Mouse (Mus musculus): ENCODE data around the gene Tmem217. TPM values are rescaled to one million over a fixed set of nuclear protein-coding genes. Genes with fewer than 3 reads are reported as not detected.

Gene Tmem217
- polyA plus RNA-seq, 1 experiment: not detected

GRCm38 (mm10) chr17:29496211-29497070 is 55.7 kb downstream of the Tmem217 start:
- DNase-seq (ENCODE audit: low read depth in 1 of 2, low spot score in 2 of 2): no peak
- H3K4me1 ChIP-seq (ENCODE audit: control insufficient read depth, insufficient read depth, insufficient read length): peaks cover 26% of the 10 kb centered on the region
- no peak for TF ChIP-seq CTCF (IDR thresholded peaks at IDR 0.05; ENCODE audit: extremely low read depth, insufficient read depth, insufficient read length, insufficient replicate concordance)
- no peak for TF ChIP-seq POLR2A (IDR thresholded peaks at IDR 0.05; ENCODE audit: low read depth, low read length)
- no peak overlapping the region for H3K4me3 ChIP-seq (ENCODE audit: extremely low read depth, insufficient read depth, insufficient read length)
- peaks cover 16% of the 10 kb centered on the region for H3K36me3 ChIP-seq (ENCODE audit: control insufficient read depth, insufficient read depth, low read length)
- no peaks in the 10 kb centered on the region for H3K27me3 ChIP-seq (ENCODE audit: control insufficient read depth, insufficient read depth, low read length)
- no peak overlapping the region for H3K27ac ChIP-seq (ENCODE audit: insufficient read depth, low read length)
- 72% methylated on average over 6 of the region's 6 CpGs for WGBS

GRCm38 (mm10) chr17:29494732-29495076 is 57.5 kb downstream of the Tmem217 start:
- Histone ChIP-seq H3K27me3 (ENCODE audit: control insufficient read depth, insufficient read depth, low read length) (no peaks in the 10 kb centered on the region), H3K27ac (ENCODE audit: insufficient read depth, low read length) (peak overlapping the region; percentile 40), H3K4me3 (ENCODE audit: extremely low read depth, insufficient read depth, insufficient read length) (peak overlapping the region; percentile 31; the same call in 1 of the 2 replicates), H3K4me1 (ENCODE audit: control insufficient read depth, insufficient read depth, insufficient read length) (peaks cover 22% of the 10 kb centered on the region), H3K36me3 (ENCODE audit: control insufficient read depth, insufficient read depth, low read length) (peaks cover 16% of the 10 kb centered on the region)
- no peak for TF ChIP-seq POLR2A (IDR thresholded peaks at IDR 0.05; ENCODE audit: low read depth, low read length)
- TF ChIP-seq CTCF (IDR thresholded peaks at IDR 0.05; ENCODE audit: extremely low read depth, insufficient read depth, insufficient read length, insufficient replicate concordance): no peak
- 36% methylated on average over 7 of the region's 8 CpGs for WGBS
- DNase-seq (ENCODE audit: low read depth in 1 of 2, low spot score in 2 of 2): no peak

GRCm38 (mm10) chr17:29494062-29494731 is 58.0 kb downstream of the Tmem217 start:
- Histone ChIP-seq H3K4me3 (ENCODE audit: extremely low read depth, insufficient read depth, insufficient read length) (peak overlapping the region; percentile 31; the same call in 1 of the 2 replicates), H3K27me3 (ENCODE audit: control insufficient read depth, insufficient read depth, low read length) (no peaks in the 10 kb centered on the region), H3K36me3 (ENCODE audit: control insufficient read depth, insufficient read depth, low read length) (peaks cover 16% of the 10 kb centered on the region), H3K4me1 (ENCODE audit: control insufficient read depth, insufficient read depth, insufficient read length) (peaks cover 26% of the 10 kb centered on the region), H3K27ac (ENCODE audit: insufficient read depth, low read length) (peak overlapping the region; percentile 69)
- TF ChIP-seq POLR2A (IDR thresholded peaks at IDR 0.05; ENCODE audit: low read depth, low read length): no peak
- TF ChIP-seq CTCF (IDR thresholded peaks at IDR 0.05; ENCODE audit: extremely low read depth, insufficient read depth, insufficient read length, insufficient replicate concordance): no peak
- peak; percentile 55 to 82 for DNase-seq (ENCODE audit: low read depth in 1 of 2, low spot score in 2 of 2)
- 10% methylated on average over 10 of the region's 10 CpGs for WGBS

- Histone ChIP-seq H3K4me3 (ENCODE audit: extremely low read depth, insufficient read depth, insufficient read length) (peak overlapping the region; percentile 50), H3K27me3 (ENCODE audit: control insufficient read depth, insufficient read depth, low read length) (no peaks in the 10 kb centered on the region), H3K36me3 (ENCODE audit: control insufficient read depth, insufficient read depth, low read length) (peaks cover 16% of the 10 kb centered on the region), H3K27ac (ENCODE audit: insufficient read depth, low read length) (peak overlapping the region; percentile 69), H3K4me1 (ENCODE audit: control insufficient read depth, insufficient read depth, insufficient read length) (peaks cover 28% of the 10 kb centered on the region)
- 18% methylated on average over 11 of the region's 11 CpGs for WGBS
- TF ChIP-seq POLR2A (IDR thresholded peaks at IDR 0.05; ENCODE audit: low read depth, low read length) (no peak), CTCF (IDR thresholded peaks at IDR 0.05; ENCODE audit: extremely low read depth, insufficient read depth, insufficient read length, insufficient replicate concordance) (no peak)
- no peak for DNase-seq (ENCODE audit: low read depth in 1 of 2, low spot score in 2 of 2)
Measured at GRCm38 (mm10) chr17:29493461-29493980, 58.7 kb downstream of the Tmem217 start.

- Histone ChIP-seq H3K4me3 (ENCODE audit: extremely low read depth, insufficient read depth, insufficient read length) (peak overlapping the region; percentile 93), H3K36me3 (ENCODE audit: control insufficient read depth, insufficient read depth, low read length) (peaks cover 16% of the 10 kb centered on the region), H3K27ac (ENCODE audit: insufficient read depth, low read length) (peak overlapping the region; percentile 91), H3K27me3 (ENCODE audit: control insufficient read depth, insufficient read depth, low read length) (no peaks in the 10 kb centered on the region), H3K4me1 (ENCODE audit: control insufficient read depth, insufficient read depth, insufficient read length) (peaks cover 20% of the 10 kb centered on the region)
- DNase-seq (ENCODE audit: low read depth in 1 of 2, low spot score in 2 of 2): peak; percentile 58 to 85
- under 1% methylated on average over 22 of the region's 22 CpGs for WGBS
- TF ChIP-seq POLR2A (IDR thresholded peaks at IDR 0.05; ENCODE audit: low read depth, low read length) (no peak), CTCF (IDR thresholded peaks at IDR 0.05; ENCODE audit: extremely low read depth, insufficient read depth, insufficient read length, insufficient replicate concordance) (peak; percentile 56; the same call in 1 of the 2 replicates)
Measured at GRCm38 (mm10) chr17:29492269-29493191, 59.7 kb downstream of the Tmem217 start.

Measured in spleen, adult 2 months (tissue).